23 mouse cellular contexts compared by ENCODE assay signal in genomic region chr9:29075243-29075642, GRCm38 (mm10).
DNase-seq lines count a peak whose midpoint lies in the region; ATAC-seq and TF ChIP-seq lines count a peak whose summit lies in the region.
"Had no signal": no experiment of that assay in that cellular context is flagged by ENCODE, and none has a peak within 500 bp of the region (broad histone marks: within the 10 kb centered on the region; RNA-seq: fewer than 3 reads in every experiment).

No protein-coding gene starts in this region.

- H3K9ac ChIP-seq in hindbrain, embryonic 13.5 days, result no peak overlapping the region
- H3K9ac ChIP-seq in hindbrain, embryonic 11.5 days (ENCODE audit: low read depth, low read length), result no peak overlapping the region
- no peak overlapping the region for H3K9ac ChIP-seq in midbrain, embryonic 15.5 days
- H3K9ac ChIP-seq in midbrain, postnatal 0 days (replicated peaks; ENCODE audit: low read length, poor library complexity, severe bottlenecking), result no peak overlapping the region
- H3K9ac ChIP-seq in neural tube, embryonic 15.5 days (replicated peaks), result no peak overlapping the region
- H3K9ac ChIP-seq: liver, embryonic 14.5 days; lung, embryonic 14.5 days; stomach, embryonic 15.5 days had no signal

- no peaks in the 10 kb centered on the region for H3K36me3 ChIP-seq in hindbrain, embryonic 13.5 days
- no peaks in the 10 kb centered on the region for H3K36me3 ChIP-seq in hindbrain, embryonic 11.5 days (ENCODE audit: control insufficient read depth, insufficient read depth, low read length)
- no peaks in the 10 kb centered on the region for H3K36me3 ChIP-seq in midbrain, embryonic 15.5 days (replicated peaks)
- no peaks in the 10 kb centered on the region for H3K36me3 ChIP-seq in midbrain, postnatal 0 days (ENCODE audit: insufficient read depth, low read length)
- H3K36me3 ChIP-seq in neural tube, embryonic 15.5 days, result no peaks in the 10 kb centered on the region
- H3K36me3 ChIP-seq: stomach, embryonic 15.5 days had no signal

- H3K9me3 ChIP-seq in hindbrain, embryonic 13.5 days, result no peaks in the 10 kb centered on the region
- H3K9me3 ChIP-seq in hindbrain, embryonic 11.5 days (ENCODE audit: control insufficient read depth, low read length), result no peaks in the 10 kb centered on the region
- H3K9me3 ChIP-seq in midbrain, embryonic 15.5 days, result no peaks in the 10 kb centered on the region
- H3K9me3 ChIP-seq in midbrain, postnatal 0 days (ENCODE audit: low read length), result no peaks in the 10 kb centered on the region
- no peaks in the 10 kb centered on the region for H3K9me3 ChIP-seq in neural tube, embryonic 15.5 days (replicated peaks)
- H3K9me3 ChIP-seq: stomach, embryonic 15.5 days had no signal

- 0 out of 2 replicates have a peak, but pooled peaks have one; percentile 43 for ATAC-seq in hindbrain, embryonic 13.5 days (ENCODE audit: low FRiP score)
- ATAC-seq in hindbrain, embryonic 11.5 days (ENCODE audit: low FRiP score), result no peak
- ATAC-seq in midbrain, embryonic 15.5 days (replicated peaks), result peak; percentile 40; the same call in 1 of the 2 replicates
- no peak; the same call in 1 of the 2 replicates for ATAC-seq in midbrain, postnatal 0 days (ENCODE audit: low FRiP score)
- ATAC-seq in neural tube, embryonic 15.5 days (ENCODE audit: low FRiP score), result 0 out of 2 replicates have a peak, but pooled peaks have one; percentile 33
- ATAC-seq: intestine, postnatal 0 days had no signal

- H3K4me3 ChIP-seq in hindbrain, embryonic 13.5 days, result no peak overlapping the region
- no peak overlapping the region for H3K4me3 ChIP-seq in hindbrain, embryonic 11.5 days (ENCODE audit: low read depth, low read length)
- no peak overlapping the region for H3K4me3 ChIP-seq in midbrain, embryonic 15.5 days
- no peak overlapping the region for H3K4me3 ChIP-seq in midbrain, postnatal 0 days (ENCODE audit: low read depth, low read length)
- no peak overlapping the region for H3K4me3 ChIP-seq in neural tube, embryonic 15.5 days (replicated peaks)
- H3K4me3 ChIP-seq: stomach, embryonic 15.5 days had no signal

- H3K27me3 ChIP-seq in hindbrain, embryonic 13.5 days, result no peaks in the 10 kb centered on the region
- H3K27me3 ChIP-seq in hindbrain, embryonic 11.5 days (ENCODE audit: control insufficient read depth, insufficient read depth, low read length), result no peaks in the 10 kb centered on the region
- no peaks in the 10 kb centered on the region for H3K27me3 ChIP-seq in midbrain, embryonic 15.5 days (replicated peaks)
- no peaks in the 10 kb centered on the region for H3K27me3 ChIP-seq in midbrain, postnatal 0 days (ENCODE audit: insufficient read depth, low read length)
- no peaks in the 10 kb centered on the region for H3K27me3 ChIP-seq in neural tube, embryonic 15.5 days (replicated peaks)
- H3K27me3 ChIP-seq: stomach, embryonic 15.5 days had no signal

- H3K27ac ChIP-seq in hindbrain, embryonic 13.5 days, result no peak overlapping the region
- no peak overlapping the region for H3K27ac ChIP-seq in hindbrain, embryonic 11.5 days (ENCODE audit: low read depth, low read length)
- H3K27ac ChIP-seq in midbrain, embryonic 15.5 days, result no peak overlapping the region
- H3K27ac ChIP-seq in midbrain, postnatal 0 days (ENCODE audit: low read depth, low read length), result no peak overlapping the region
- H3K27ac ChIP-seq in neural tube, embryonic 15.5 days (replicated peaks), result no peak overlapping the region
- H3K27ac ChIP-seq: liver, embryonic 14.5 days; stomach, embryonic 15.5 days had no signal

- no peak for TF ChIP-seq CTCF in midbrain, postnatal 0 days (IDR thresholded peaks at IDR 0.05)

- H3K4me1 ChIP-seq in hindbrain, embryonic 13.5 days (replicated peaks), result peaks cover 24% of the 10 kb centered on the region
- H3K4me1 ChIP-seq in hindbrain, embryonic 11.5 days (replicated peaks; ENCODE audit: control insufficient read depth, insufficient read depth, low read length), result no peaks in the 10 kb centered on the region
- peaks cover 19% of the 10 kb centered on the region for H3K4me1 ChIP-seq in midbrain, embryonic 15.5 days
- peaks cover 7% of the 10 kb centered on the region; the same call in 1 of the 2 replicates for H3K4me1 ChIP-seq in midbrain, postnatal 0 days (ENCODE audit: insufficient read depth, low read length)
- peaks cover 29% of the 10 kb centered on the region for H3K4me1 ChIP-seq in neural tube, embryonic 15.5 days
- H3K4me1 ChIP-seq: stomach, embryonic 15.5 days had no signal

- H3K4me2 ChIP-seq in hindbrain, embryonic 13.5 days, result no peak overlapping the region
- no peak overlapping the region for H3K4me2 ChIP-seq in hindbrain, embryonic 11.5 days (replicated peaks; ENCODE audit: low read depth, low read length)
- H3K4me2 ChIP-seq in midbrain, embryonic 15.5 days, result no peak overlapping the region
- no peak overlapping the region for H3K4me2 ChIP-seq in midbrain, postnatal 0 days (ENCODE audit: low read depth, low read length, poor library complexity, severe bottlenecking)
- H3K4me2 ChIP-seq in neural tube, embryonic 15.5 days, result no peak overlapping the region
- H3K4me2 ChIP-seq: heart, embryonic 11.5 days; lung, embryonic 14.5 days; stomach, embryonic 15.5 days had no signal

- WGBS in hindbrain, embryonic 13.5 days, result 75% methylated on average over 2 of the region's 2 CpGs
- WGBS in hindbrain, embryonic 11.5 days, result 94% methylated on average over 2 of the region's 2 CpGs
- 74% methylated on average over 2 of the region's 2 CpGs for WGBS in midbrain, embryonic 15.5 days
- WGBS in midbrain, postnatal 0 days, result 70% methylated on average over 2 of the region's 2 CpGs
- 58% methylated on average over 2 of the region's 2 CpGs for WGBS in neural tube, embryonic 15.5 days

- peak; percentile 43 for DNase-seq in cerebellum, adult 9-11 months
- no peak for DNase-seq in cerebellum, adult 8-10 months
- DNase-seq in hindbrain, embryonic 11.5 days (ENCODE audit: low spot score), result no peak
- no peak for DNase-seq in midbrain, postnatal 0 days (ENCODE audit: low spot score)
- no peak for DNase-seq in thymus, postnatal 10 days (ENCODE audit: low spot score in 2 of 2)
- DNase-seq: adrenal gland, postnatal 14 days; gastrocnemius, postnatal 25 days; heart, adult 18-20 months; heart, postnatal 4 days; kidney, adult 9 months; kidney, postnatal 10 days; liver; lung, embryonic 14.5 days; lung, postnatal 14 days; right cerebral cortex, postnatal 25 days; thymus, postnatal 14 days had no signal

Comparison
In these comparisons a context has a peak if more than half of its experiments do, and no peak if none do; other contexts are left out.
1. ATAC-seq: peak in hindbrain, embryonic 13.5 days (single experiment), midbrain, embryonic 15.5 days (single experiment) and neural tube, embryonic 15.5 days (single experiment); none in hindbrain, embryonic 11.5 days (single experiment) and midbrain, postnatal 0 days (single experiment).